Mouse (Mus musculus) CD4-positive naive resting alpha-beta T cell, adult 57 days (primary cell): Measurements from ENCODE around the gene Wdfy3. TPM values are rescaled to one million over a fixed set of nuclear protein-coding genes. Genes with fewer than 3 reads are reported as not detected.

ENCODE experiments used
- total RNA-seq: library from RNA; stranded (reverse); gene quantifications from one replicate; pipeline ENCODE4 v1.2.4, GENCODE M21; 2023

The Wdfy3 gene
- total RNA-seq = 3.0 TPM

DNA sequence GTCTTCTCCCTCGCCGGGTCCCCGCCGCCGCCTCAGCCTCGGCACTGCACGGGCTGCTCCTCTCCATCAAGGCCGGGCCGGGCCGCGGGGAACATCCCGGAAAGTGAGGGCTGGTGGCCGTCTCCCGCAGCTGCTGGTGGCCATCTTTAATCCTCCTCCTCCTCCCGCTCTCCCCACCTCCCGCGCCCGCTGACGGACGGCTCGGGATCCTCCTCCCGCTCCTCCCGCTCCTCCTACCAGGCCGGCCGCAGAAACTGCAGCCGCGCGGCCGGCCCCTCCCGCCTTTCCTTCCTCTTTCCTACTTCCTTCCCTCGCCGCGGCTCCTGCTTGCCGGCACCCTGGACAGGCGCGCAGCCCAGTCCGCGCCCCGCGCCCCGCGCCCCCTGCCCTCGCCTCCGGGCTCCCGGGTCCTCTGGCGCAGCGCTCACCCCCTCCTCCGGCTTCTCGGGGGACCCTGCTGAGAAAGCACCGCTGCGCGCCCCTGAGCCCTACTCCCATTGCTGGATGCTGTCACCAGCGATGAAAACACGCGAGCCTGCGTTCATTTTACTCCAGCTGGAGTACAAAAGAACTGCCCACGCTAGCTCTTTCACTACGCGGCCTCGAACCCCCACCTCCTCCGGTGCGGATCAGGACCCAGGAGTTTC is at the start of gene Wdfy3:
Wdfy3 (minus strand) TSS at position 155 of the 647 bp plus-strand sequence.

